Mouse (Mus musculus) MEL (cell line): Measurements from ENCODE around the gene Ntn4. TPM values are rescaled to one million over a fixed set of nuclear protein-coding genes. Genes with fewer than 3 reads are reported as not detected.

Experiments
- DNase-seq: peaks from one replicate; pipeline ENCODE4 v3.0.0; 2011; ENCODE audit warnings: low read depth, low spot score
- H3K27ac ChIP-seq: 2 replicates; pipeline ENCODE4 v1.5.1; 2012; ENCODE audit warnings: low read depth, mild to moderate bottlenecking, control low read depth, low read length, moderate library complexity; ENCODE audit not compliant: control insufficient read depth
- H3K27me3 ChIP-seq, 2 experiments: fragments of 150-350 bp in 1 of 2; sonication (generic) in 1 of 2; 2 replicates each; pipeline ENCODE4 v1.6.1; 2012; ENCODE audit warnings: low read length in 2 of 2, mild to moderate bottlenecking in 2 of 2, improper control_type of control experiment in 1 of 2, moderate library complexity in 1 of 2; ENCODE audit not compliant: insufficient read depth in 2 of 2, control insufficient read depth in 1 of 2
- H3K36me3 ChIP-seq, 2 experiments: 2 replicates each; pipeline ENCODE4 v1.6.1; 2012 to 2014; ENCODE audit warnings: low read length in 2 of 2, improper control_type of control experiment in 1 of 2, inconsistent platforms in 1 of 2, mild to moderate bottlenecking in 1 of 2; ENCODE audit not compliant: insufficient read depth in 2 of 2, control insufficient read depth in 1 of 2
- H3K4me1 ChIP-seq, 2 experiments: fragments of 150-350 bp in 1 of 2; sonication (generic) in 1 of 2; 2 replicates each; pipeline ENCODE4 v1.6.1; 2012; ENCODE audit warnings: low read length in 2 of 2, improper control_type of control experiment in 1 of 2, mild to moderate bottlenecking in 1 of 2; ENCODE audit not compliant: insufficient read depth in 2 of 2, control insufficient read depth in 1 of 2
- H3K4me3 ChIP-seq, 2 experiments: fragments of 150-350 bp in 1 of 2; sonication (generic) in 1 of 2; 2 replicates each; pipeline ENCODE4 v1.5.1; 2012; ENCODE audit warnings: low read depth in 2 of 2, low read length in 2 of 2, mild to moderate bottlenecking in 2 of 2, moderate library complexity in 2 of 2, control low read depth in 1 of 2, improper control_type of control experiment in 1 of 2; ENCODE audit not compliant: control insufficient read depth in 1 of 2, insufficient read depth in 1 of 2
- H3K79me2 ChIP-seq: 2 replicates; pipeline ENCODE4 v1.6.1; 2012; ENCODE audit warnings: mild to moderate bottlenecking, low read length, moderate library complexity; ENCODE audit not compliant: control insufficient read depth, poor library complexity, insufficient read depth
- H3K9ac ChIP-seq: 2 replicates; pipeline ENCODE4 v1.6.1; 2012; ENCODE audit warnings: low read depth, mild to moderate bottlenecking, control low read depth, low read length, moderate library complexity; ENCODE audit not compliant: control insufficient read depth, poor library complexity, severe bottlenecking
- H3K9me3 ChIP-seq: fragments of 150-350 bp; sonication (generic); replicated peaks from 2 replicates; pipeline ENCODE4 v1.6.1; 2012; ENCODE audit warnings: mild to moderate bottlenecking, low read length, improper control_type of control experiment, moderate library complexity; ENCODE audit not compliant: insufficient read depth
- BHLHE40 ChIP-seq: IDR thresholded peaks from 2 replicates; pipeline ENCODE4 v1.6.1; 2012; ENCODE audit warnings: low read depth, mild to moderate bottlenecking, inconsistent platforms, low read length, improper control_type of control experiment, borderline replicate concordance
- CHD2 ChIP-seq: IDR thresholded peaks from 2 replicates; pipeline ENCODE4 v1.6.1; 2011; ENCODE audit warnings: low read length, improper control_type of control experiment
- CTCF ChIP-seq, 3 experiments: IDR thresholded peaks in 2 of 3; conservative IDR thresholded peaks in 1 of 3; 2 replicates each; pipeline ENCODE4 v1.5.1; 2011 to 2012; ENCODE audit warnings: low read length in 3 of 3, low read depth in 2 of 3, mild to moderate bottlenecking in 2 of 3, improper control_type of control experiment in 1 of 3, inconsistent platforms in 1 of 3, mixed read lengths in 1 of 3, moderate library complexity in 1 of 3; ENCODE audit not compliant: control insufficient read depth in 1 of 3, insufficient read depth in 1 of 3, poor library complexity in 1 of 3, severe bottlenecking in 1 of 3
- ELF1 ChIP-seq: IDR thresholded peaks from 2 replicates; pipeline ENCODE4 v1.6.1; 2014; ENCODE audit warnings: low read depth, mild to moderate bottlenecking, inconsistent platforms, low read length, improper control_type of control experiment, moderate library complexity
- ETS1 ChIP-seq: IDR thresholded peaks from 2 replicates; pipeline ENCODE4 v1.6.1; 2012; ENCODE audit warnings: low read depth, mild to moderate bottlenecking, inconsistent platforms, low read length, improper control_type of control experiment, moderate library complexity
- GATA1 ChIP-seq: IDR thresholded peaks from 2 replicates; pipeline ENCODE4 v1.6.1; 2011; ENCODE audit warnings: low read depth, low read length, improper control_type of control experiment
- JUND ChIP-seq: IDR thresholded peaks from 2 replicates; pipeline ENCODE4 v1.6.1; 2011; ENCODE audit warnings: low read depth, mild to moderate bottlenecking, improper control_type of control experiment, low read length
- KAT2A ChIP-seq: conservative IDR thresholded peaks from 2 replicates; pipeline ENCODE4 v1.6.1; 2012; ENCODE audit warnings: low read depth, low read length, improper control_type of control experiment, inconsistent platforms
- MAFK ChIP-seq: IDR thresholded peaks from 2 replicates; pipeline ENCODE4 v1.6.1; 2011; ENCODE audit warnings: low read depth, mild to moderate bottlenecking, low read length, improper control_type of control experiment, borderline replicate concordance
- MAX ChIP-seq: IDR thresholded peaks from 2 replicates; pipeline ENCODE4 v1.6.1; 2011; ENCODE audit warnings: low read length, improper control_type of control experiment
- MEF2A ChIP-seq: IDR thresholded peaks from 2 replicates; pipeline ENCODE4 v1.6.1; 2014; ENCODE audit warnings: low read depth, mild to moderate bottlenecking, inconsistent platforms, low read length, improper control_type of control experiment; ENCODE audit not compliant: poor library complexity, insufficient replicate concordance, severe bottlenecking; ENCODE audit errors: extremely low read depth
- MYC ChIP-seq: IDR thresholded peaks from 2 replicates; pipeline ENCODE4 v1.6.1; 2011; ENCODE audit warnings: low read depth, mild to moderate bottlenecking, low read length, improper control_type of control experiment, moderate library complexity
- NELFE ChIP-seq: IDR thresholded peaks from 2 replicates; pipeline ENCODE4 v1.6.1; 2011; ENCODE audit warnings: low read depth, low read length, improper control_type of control experiment
- NRF1 ChIP-seq: IDR thresholded peaks from 2 replicates; pipeline ENCODE4 v1.6.1; 2014; ENCODE audit warnings: low read depth, mild to moderate bottlenecking, inconsistent platforms, low read length, improper control_type of control experiment, moderate library complexity; ENCODE audit not compliant: poor library complexity, insufficient read depth, severe bottlenecking
- POLR2A ChIP-seq, 2 experiments: IDR thresholded peaks; 2 replicates each; pipeline ENCODE4 v1.6.1; 2011 to 2012; ENCODE audit warnings: low read length in 2 of 2, mild to moderate bottlenecking in 2 of 2, control low read depth in 1 of 2, improper control_type of control experiment in 1 of 2, low read depth in 1 of 2, moderate library complexity in 1 of 2; ENCODE audit not compliant: control insufficient read depth in 1 of 2, insufficient read depth in 1 of 2, poor library complexity in 1 of 2
- POLR2AphosphoS2 ChIP-seq: IDR thresholded peaks from 2 replicates; pipeline ENCODE4 v1.6.1; 2011; ENCODE audit warnings: low read length, improper control_type of control experiment
- POLR2AphosphoS5 ChIP-seq: IDR thresholded peaks from 2 replicates; pipeline ENCODE4 v1.6.1; 2012; ENCODE audit warnings: low read depth, borderline replicate concordance, mild to moderate bottlenecking, inconsistent platforms, low read length, moderate library complexity, mixed read lengths
- RCOR1 ChIP-seq: IDR thresholded peaks from 2 replicates; pipeline ENCODE4 v1.6.1; 2012; ENCODE audit warnings: low read depth, mild to moderate bottlenecking, inconsistent platforms, low read length, improper control_type of control experiment
- TBP ChIP-seq: IDR thresholded peaks from 2 replicates; pipeline ENCODE4 v1.8.0; 2011; ENCODE audit warnings: low read depth, low read length, improper control_type of control experiment
- TCF12 ChIP-seq: IDR thresholded peaks from 2 replicates; pipeline ENCODE4 v1.6.1; 2014; ENCODE audit warnings: low read depth, mild to moderate bottlenecking, inconsistent platforms, low read length, improper control_type of control experiment, moderate library complexity
- ZC3H11A ChIP-seq: IDR thresholded peaks from 2 replicates; pipeline ENCODE4 v1.6.1; 2012; ENCODE audit warnings: low read depth, mild to moderate bottlenecking, inconsistent platforms, low read length, improper control_type of control experiment
- ZKSCAN1 ChIP-seq: IDR thresholded peaks from 2 replicates; pipeline ENCODE4 v1.6.1; 2012; ENCODE audit warnings: low read depth, mild to moderate bottlenecking, inconsistent platforms, low read length, improper control_type of control experiment, moderate library complexity
- ZNF384 ChIP-seq: IDR thresholded peaks from 2 replicates; pipeline ENCODE4 v1.6.1; 2012; ENCODE audit warnings: low read depth, mild to moderate bottlenecking, inconsistent platforms, low read length, improper control_type of control experiment
- polyA plus RNA-seq, 2 experiments: library from polyadenylated mRNA; stranded (reverse) in 1 of 2; unstranded in 1 of 2; fragments of >175 nt in 1 of 2; fragments of >200 nt in 1 of 2; gene quantifications; 2 replicates each; pipeline versions ENCODE4 v1.2.1 to v1.2.4; 2012; ENCODE audit warnings: low replicate concordance in 2 of 2, low read depth in 1 of 2; ENCODE audit not compliant: insufficient read length in 2 of 2, insufficient read depth in 1 of 2, missing spikeins in 1 of 2
- total RNA-seq: library from RNA; depleted of rRNA; stranded (reverse); fragments of 300-350 nt; gene quantifications from 2 replicates; pipeline ENCODE4 v1.2.3, GENCODE M21; 2012

The Ntn4 gene
- total and polyA plus RNA-seq, 3 experiments: not detected

DNA sequence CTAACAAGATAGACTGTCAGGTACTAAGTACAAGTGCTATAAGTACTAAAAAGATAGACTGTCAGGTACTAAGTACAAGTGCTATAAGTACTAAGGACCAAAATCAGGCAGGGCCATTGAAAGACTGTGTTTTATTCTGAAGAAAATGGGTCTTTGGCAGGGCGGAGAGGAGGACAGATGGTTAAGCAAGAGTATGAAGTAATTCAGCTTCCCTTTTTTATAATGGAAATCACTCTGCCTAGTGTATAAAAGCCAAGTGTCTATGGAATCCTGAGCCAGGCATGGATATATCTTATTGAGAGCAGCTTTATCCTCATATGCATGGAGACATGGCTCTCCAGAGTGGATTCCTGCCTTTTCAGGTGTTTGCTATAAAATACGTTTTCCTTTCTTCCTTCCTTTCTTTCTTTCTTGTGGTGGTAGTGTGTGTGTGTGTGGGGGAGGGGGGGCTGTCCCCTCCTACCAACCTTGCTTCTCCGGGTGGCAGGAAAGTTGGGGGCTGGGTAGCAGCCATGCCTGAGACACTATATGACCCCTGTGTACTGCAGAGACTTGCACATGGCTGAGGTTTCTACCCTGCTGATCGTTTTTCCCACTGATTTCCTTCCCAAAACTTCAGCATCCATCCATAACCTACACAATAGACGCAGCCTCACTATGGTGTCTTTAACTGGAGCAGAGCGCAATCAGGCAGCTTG is 40.3 kb downstream of the Ntn4 start:
- Histone ChIP-seq H3K9me3 (no peaks in the 10 kb centered on the region), H3K9ac (no peak overlapping the region), H3K27ac (no peak overlapping the region), H3K27me3 (no peaks in the 10 kb centered on the region), H3K79me2 (no peaks in the 10 kb centered on the region), H3K36me3 (no peaks in the 10 kb centered on the region), H3K4me1 (no peaks in the 10 kb centered on the region), H3K4me3 (no peak overlapping the region)
- TF ChIP-seq TCF12 (no peak), POLR2AphosphoS2 (no peak), POLR2A (IDR thresholded peaks at IDR 0.05; ENCODE audit: control insufficient read depth in 1 of 2, insufficient read depth in 1 of 2, low read depth in 1 of 2, low read length in 2 of 2, poor library complexity in 1 of 2) (no peak), TBP (no peak), RCOR1 (no peak), MYC (no peak), MAX (no peak), ETS1 (no peak), ZC3H11A (no peak), KAT2A (no peak), NRF1 (no peak), POLR2AphosphoS5 (no peak), CTCF (IDR thresholded peaks at IDR 0.05 in 2 of 3, conservative IDR thresholded peaks at IDR 0.05 in 1 of 3; ENCODE audit: control insufficient read depth in 1 of 3, insufficient read depth in 1 of 3, low read depth in 2 of 3, low read length in 3 of 3, poor library complexity in 1 of 3, severe bottlenecking in 1 of 3) (no peak), GATA1 (no peak), CHD2 (no peak), ZNF384 (no peak), ELF1 (no peak), NELFE (no peak), JUND (no peak)
- DNase-seq: no peak

DNA sequence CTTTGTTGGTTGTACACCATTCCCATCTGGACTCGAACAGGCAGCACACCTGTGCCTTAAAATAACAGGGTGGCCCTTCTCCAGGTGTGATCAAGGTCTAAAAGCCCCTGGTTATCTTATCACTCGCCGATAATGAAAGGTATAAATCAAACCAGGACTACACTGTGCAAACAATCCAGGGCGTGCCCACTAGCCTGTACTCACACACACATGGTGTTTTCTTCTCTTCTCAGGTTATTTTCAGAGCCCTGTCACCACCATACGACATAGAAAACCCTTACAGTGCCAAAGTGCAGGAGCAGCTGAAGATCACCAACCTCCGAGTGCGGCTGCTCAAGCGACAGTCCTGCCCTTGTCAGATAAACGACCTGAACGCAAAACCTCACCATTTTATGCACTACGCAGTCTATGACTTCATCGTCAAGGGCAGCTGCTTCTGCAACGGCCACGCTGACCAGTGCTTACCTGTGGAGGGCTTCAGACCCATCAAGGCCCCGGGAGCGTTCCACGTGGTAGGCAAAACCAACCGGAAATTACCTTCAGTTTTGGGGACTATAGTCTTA is 41.8 kb downstream of the Ntn4 start:
- H3K9ac ChIP-seq: no peak overlapping the region
- H3K9me3 ChIP-seq: no peaks in the 10 kb centered on the region
- H3K4me3 ChIP-seq: no peak overlapping the region
- H3K4me1 ChIP-seq: no peaks in the 10 kb centered on the region
- H3K36me3 ChIP-seq: no peaks in the 10 kb centered on the region
- DNase-seq: no peak
- no peak for TF ChIP-seq TBP
- no peak for TF ChIP-seq POLR2AphosphoS2
- TF ChIP-seq ZC3H11A: no peak
- no peak for TF ChIP-seq ZKSCAN1
- no peak for TF ChIP-seq BHLHE40
- TF ChIP-seq GATA1: no peak
- TF ChIP-seq MEF2A: no peak
- no peak for TF ChIP-seq MAFK
- TF ChIP-seq, all 39 proteins: peak for 0
- no peak overlapping the region for H3K27ac ChIP-seq
- no peaks in the 10 kb centered on the region for H3K27me3 ChIP-seq
- H3K79me2 ChIP-seq: no peaks in the 10 kb centered on the region
